9 mouse cellular contexts compared by ENCODE assay signal in the genomic region with DNA sequence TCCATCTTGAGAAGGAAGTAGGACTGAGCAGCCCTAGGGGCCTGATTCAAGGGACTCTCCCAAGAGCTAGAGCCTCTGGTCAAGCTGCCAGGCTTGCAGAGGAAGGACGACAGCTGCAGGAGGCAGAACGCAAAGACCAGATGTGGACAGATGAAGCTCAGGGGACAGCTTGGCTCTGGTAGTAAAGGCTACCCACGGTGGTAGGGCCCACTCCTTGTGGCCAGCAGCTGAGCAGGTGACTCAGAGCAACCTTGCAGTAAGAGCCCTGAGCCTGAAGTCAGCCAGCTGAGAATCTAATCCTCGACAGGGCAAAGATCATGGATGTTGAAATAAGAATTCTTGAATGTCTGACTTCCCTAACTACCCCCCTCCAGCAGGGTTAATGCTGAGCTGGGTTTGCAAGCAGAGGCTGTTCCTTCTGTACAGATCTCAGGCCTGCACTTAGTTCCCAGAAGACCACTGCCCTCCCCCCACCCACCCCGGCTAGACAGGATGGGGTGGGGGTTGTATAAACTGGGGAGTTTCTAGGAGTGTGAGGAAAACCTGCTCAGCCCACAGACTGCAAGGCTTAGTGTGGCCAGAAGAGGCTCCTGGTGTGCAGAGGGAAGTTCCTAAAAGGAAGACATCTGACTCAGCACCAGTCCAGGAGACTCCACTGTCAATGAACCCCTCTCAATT. TPM values are rescaled to one million over a fixed set of nuclear protein-coding genes. Genes with fewer than 3 reads are reported as not detected.
A peak's percentile ranks its signal among the peaks of the same experiment; 100 is the strongest.
DNase-seq lines count a peak whose midpoint lies in the region; ATAC-seq lines count a peak whose summit lies in the region.
"Had no signal": no experiment of that assay in that cellular context is flagged by ENCODE, and none has a peak within 500 bp of the region (broad histone marks: within the 10 kb centered on the region; RNA-seq: fewer than 3 reads in every experiment).

No protein-coding gene starts in this region.

- DNase-seq in adrenal gland, adult 2 months: peak; percentile 42
- DNase-seq in adrenal gland, postnatal 25 days: no peak
- DNase-seq in 3134 (ENCODE audit: extremely low read depth, insufficient read length, low spot score): peak; percentile 19
- DNase-seq in gastrocnemius, postnatal 25 days: peak; percentile 36
- DNase-seq in kidney, postnatal 25 days: peak; percentile 58 to 88
- no peak for DNase-seq in embryo, embryonic 10 days (ENCODE audit: low spot score)
- no peak for DNase-seq in hindbrain, embryonic 11.5 days (ENCODE audit: low spot score)

- H3K4me3 ChIP-seq in hindbrain, embryonic 11.5 days (ENCODE audit: low read depth, low read length): no peak overlapping the region
- H3K4me3 ChIP-seq in hindbrain, embryonic 16.5 days (ENCODE audit: low read length): no peak overlapping the region
- H3K4me3 ChIP-seq: embryonic facial prominence, embryonic 13.5 days had no signal

- H3K4me2 ChIP-seq in hindbrain, embryonic 11.5 days (replicated peaks; ENCODE audit: low read depth, low read length): no peak overlapping the region
- no peak overlapping the region for H3K4me2 ChIP-seq in hindbrain, embryonic 16.5 days (ENCODE audit: low read length)
- H3K4me2 ChIP-seq: embryonic facial prominence, embryonic 13.5 days had no signal

- H3K9me3 ChIP-seq in hindbrain, embryonic 11.5 days (ENCODE audit: control insufficient read depth, low read length): no peaks in the 10 kb centered on the region
- no peaks in the 10 kb centered on the region for H3K9me3 ChIP-seq in hindbrain, embryonic 16.5 days (ENCODE audit: control insufficient read depth, low read length)
- H3K9me3 ChIP-seq: embryonic facial prominence, embryonic 13.5 days had no signal

- no peak overlapping the region for H3K9ac ChIP-seq in hindbrain, embryonic 11.5 days (ENCODE audit: low read depth, low read length)
- no peak overlapping the region for H3K9ac ChIP-seq in hindbrain, embryonic 16.5 days (ENCODE audit: low read depth, low read length)
- H3K9ac ChIP-seq: embryonic facial prominence, embryonic 13.5 days had no signal

- ATAC-seq in hindbrain, embryonic 11.5 days (ENCODE audit: low FRiP score): no peak
- no peak for ATAC-seq in hindbrain, embryonic 16.5 days

- no peaks in the 10 kb centered on the region for H3K27me3 ChIP-seq in hindbrain, embryonic 11.5 days (ENCODE audit: control insufficient read depth, insufficient read depth, low read length)
- H3K27me3 ChIP-seq in hindbrain, embryonic 16.5 days (replicated peaks; ENCODE audit: control insufficient read depth, insufficient read depth, low read length): no peaks in the 10 kb centered on the region
- H3K27me3 ChIP-seq: embryonic facial prominence, embryonic 13.5 days had no signal

- H3K27ac ChIP-seq in hindbrain, embryonic 11.5 days (ENCODE audit: low read depth, low read length): no peak overlapping the region
- H3K27ac ChIP-seq in hindbrain, embryonic 16.5 days (ENCODE audit: low read depth, low read length): no peak overlapping the region
- H3K27ac ChIP-seq: embryonic facial prominence, embryonic 13.5 days had no signal

- H3K36me3 ChIP-seq in hindbrain, embryonic 11.5 days (ENCODE audit: control insufficient read depth, insufficient read depth, low read length): no peaks in the 10 kb centered on the region
- no peaks in the 10 kb centered on the region for H3K36me3 ChIP-seq in hindbrain, embryonic 16.5 days (ENCODE audit: control insufficient read depth, insufficient read depth, low read length)
- H3K36me3 ChIP-seq: embryonic facial prominence, embryonic 13.5 days had no signal

- H3K4me1 ChIP-seq in hindbrain, embryonic 11.5 days (replicated peaks; ENCODE audit: control insufficient read depth, insufficient read depth, low read length): no peaks in the 10 kb centered on the region
- H3K4me1 ChIP-seq in hindbrain, embryonic 16.5 days (ENCODE audit: control insufficient read depth, insufficient read depth, low read depth, low read length): no peaks in the 10 kb centered on the region
- H3K4me1 ChIP-seq: embryonic facial prominence, embryonic 13.5 days had no signal

- 50% methylated on average over 5 of the region's 5 CpGs for WGBS in hindbrain, embryonic 11.5 days
- 58% methylated on average over 5 of the region's 5 CpGs for WGBS in hindbrain, embryonic 16.5 days

RNA-seq across cellular contexts. Expression of gene Dhx9, which starts 14.3 kb away (rescaled TPM):
- 100 to 1,000 TPM in 1 of 2 experiments, 10 to 100 TPM in 1; 98.3 to 113 TPM for total RNA-seq in adrenal gland, adult 2 months (2021)
- polyA plus RNA-seq in adrenal gland, adult 2 months (2012; rRNA removed): 1.4 and 2.2 TPM in 2 replicates
- total RNA-seq in adrenal gland, postnatal 25 days (2021): 116 and 128 TPM in 2 replicates
- total RNA-seq in gastrocnemius, postnatal 25 days (2021): 10 to 100 TPM; 26.0 to 26.8 TPM
- 34.7 and 61.3 TPM in 2 replicates for polyA plus RNA-seq in hindbrain, embryonic 11.5 days (2014; fragmentation: Nextera tagmentation; extraction: Ambion mirVana)
- polyA plus RNA-seq in hindbrain, embryonic 16.5 days (2015; fragmentation: Nextera tagmentation; extraction: Ambion mirVana): 17.0 and 22.2 TPM in 2 replicates

RNA-seq across cellular contexts. Expression of gene Npl, which starts 48.1 kb away (rescaled TPM):
- 1 to 10 TPM; 2.9 to 8.3 TPM for total RNA-seq in adrenal gland, adult 2 months (2021)
- 0.15 and 0.16 TPM in 2 replicates for polyA plus RNA-seq in adrenal gland, adult 2 months (2012; rRNA removed)
- 11.3 and 12.7 TPM in 2 replicates for total RNA-seq in adrenal gland, postnatal 25 days (2021)
- 1 to 10 TPM in 1 of 2 experiments, under 1 TPM in 1; 0.90 to 2.1 TPM for total RNA-seq in gastrocnemius, postnatal 25 days (2021)
- polyA plus RNA-seq in hindbrain, embryonic 11.5 days (2014; fragmentation: Nextera tagmentation; extraction: Ambion mirVana): 15.5 and 16.2 TPM in 2 replicates
- polyA plus RNA-seq in hindbrain, embryonic 16.5 days (2015; fragmentation: Nextera tagmentation; extraction: Ambion mirVana): 15.4 and 17.4 TPM in 2 replicates

Comparison
In these comparisons a context has a peak if more than half of its experiments do, and no peak if none do; other contexts are left out.
1. DNase-seq: peak in adrenal gland, adult 2 months (single experiment), 3134 (single experiment), gastrocnemius, postnatal 25 days (single experiment) and kidney, postnatal 25 days (2 of 2); none in adrenal gland, postnatal 25 days (single experiment), embryo, embryonic 10 days (single experiment) and hindbrain, embryonic 11.5 days (single experiment).